Mouse (Mus musculus): ENCODE measurements around the gene Nup160.

DNA sequence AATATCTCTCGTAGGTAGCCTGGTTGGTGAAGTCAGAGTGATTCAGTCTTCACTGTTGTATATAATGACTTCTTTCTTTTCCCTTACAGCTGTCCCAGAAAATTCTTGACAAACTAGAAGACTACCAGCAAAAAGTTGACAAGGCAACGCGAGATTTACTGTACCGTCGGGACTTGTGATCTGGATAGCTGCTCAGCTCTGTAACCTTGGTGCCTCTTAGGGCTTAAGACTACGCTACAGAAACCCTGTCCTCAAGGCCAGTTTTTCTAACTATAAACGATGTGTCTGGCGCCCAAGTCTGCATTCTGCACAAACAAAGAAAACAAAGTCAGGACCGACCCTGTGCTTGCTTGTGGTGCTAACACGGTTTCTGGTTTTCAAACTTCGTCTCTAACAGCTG, 58.3 kb downstream of the Nup160 start:
- TF ChIP-seq CTCF (IDR thresholded peaks at IDR 0.05; ENCODE audit: control insufficient read depth, insufficient read depth, insufficient replicate concordance, low read depth, low read length), result no peak
- TF ChIP-seq POLR2A (IDR thresholded peaks at IDR 0.05; ENCODE audit: control insufficient read depth, low read depth, low read length), result no peak
